In the genomic region with DNA sequence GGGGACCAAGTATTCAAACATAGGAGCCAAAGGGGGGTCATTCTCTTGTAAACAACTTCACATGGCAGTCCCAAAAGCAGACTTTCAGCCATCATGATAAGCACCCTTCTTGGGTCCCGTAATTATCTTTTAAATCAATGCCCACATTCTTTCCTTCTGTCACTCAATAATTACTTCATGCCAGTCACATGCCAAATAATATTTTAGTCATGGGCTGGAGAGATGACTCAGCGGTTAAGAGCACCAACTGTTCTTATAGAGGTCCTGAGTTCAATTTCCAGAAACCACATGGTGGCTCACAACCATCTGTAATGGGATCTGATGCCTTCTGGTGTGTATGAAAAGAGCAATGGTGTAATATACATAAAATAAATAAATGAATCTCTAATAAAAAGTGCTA, we compare ENCODE assay signal across 27 mouse cellular contexts.
"Had no signal": no experiment of that assay in that cellular context is flagged by ENCODE, and none has a peak within 500 bp of the region (broad histone marks: within the 10 kb centered on the region; RNA-seq: fewer than 3 reads in every experiment).

No protein-coding gene starts in this region.

- H3K4me2 ChIP-seq: heart, embryonic 11.5 days; heart, embryonic 12.5 days; heart, embryonic 13.5 days; heart, embryonic 15.5 days; hindbrain, embryonic 12.5 days; hindbrain, embryonic 13.5 days; hindbrain, embryonic 14.5 days; hindbrain, embryonic 15.5 days; intestine, embryonic 15.5 days; kidney, embryonic 15.5 days had no signal

- H3K27ac ChIP-seq: heart, embryonic 10.5 days; heart, embryonic 13.5 days; heart, embryonic 15.5 days; hindbrain, embryonic 10.5 days; hindbrain, embryonic 12.5 days; hindbrain, embryonic 13.5 days; hindbrain, embryonic 14.5 days; hindbrain, embryonic 15.5 days; hindbrain, postnatal 0 days; intestine, embryonic 15.5 days; kidney, embryonic 15.5 days; kidney, postnatal 0 days; layer of hippocampus, adult 2 months; left cerebral cortex, adult 2 months had no signal

- H3K9ac ChIP-seq: heart, embryonic 12.5 days; heart, embryonic 13.5 days; heart, embryonic 15.5 days; hindbrain, embryonic 12.5 days; hindbrain, embryonic 13.5 days; hindbrain, embryonic 14.5 days; hindbrain, embryonic 15.5 days; intestine, embryonic 15.5 days; kidney, embryonic 15.5 days had no signal

- ATAC-seq: hindbrain, embryonic 16.5 days; hindbrain, postnatal 0 days; inflammation-experienced regulatory T-cells, adult 6 months; intestine, embryonic 15.5 days; intestine, embryonic 16.5 days; intestine, postnatal 0 days had no signal

- H3K36me3 ChIP-seq: heart, embryonic 10.5 days; heart, embryonic 12.5 days; heart, embryonic 13.5 days; heart, embryonic 15.5 days; hindbrain, embryonic 10.5 days; hindbrain, embryonic 12.5 days; hindbrain, embryonic 13.5 days; hindbrain, embryonic 15.5 days; intestine, embryonic 15.5 days; kidney, embryonic 15.5 days had no signal

- H3K4me1 ChIP-seq: heart, embryonic 12.5 days; heart, embryonic 15.5 days; hindbrain, embryonic 15.5 days; intestine, embryonic 15.5 days had no signal

- H3K4me3 ChIP-seq: heart, embryonic 10.5 days; heart, embryonic 12.5 days; heart, embryonic 13.5 days; heart, embryonic 15.5 days; hindbrain, embryonic 10.5 days; hindbrain, embryonic 12.5 days; hindbrain, embryonic 13.5 days; hindbrain, embryonic 15.5 days; intestine, embryonic 15.5 days; kidney, embryonic 15.5 days; layer of hippocampus, adult 2 months; left cerebral cortex, adult 2 months had no signal

- H3K27me3 ChIP-seq: heart, embryonic 12.5 days; heart, embryonic 15.5 days; hindbrain, embryonic 12.5 days; hindbrain, embryonic 13.5 days; hindbrain, embryonic 15.5 days; intestine, embryonic 15.5 days; kidney, embryonic 15.5 days had no signal

- H3K9me3 ChIP-seq: heart, embryonic 10.5 days; heart, embryonic 15.5 days; hindbrain, embryonic 12.5 days; hindbrain, embryonic 13.5 days; hindbrain, embryonic 15.5 days; intestine, embryonic 15.5 days; kidney, embryonic 15.5 days had no signal

- DNase-seq: heart, postnatal 10 days; heart, postnatal 14 days; heart, postnatal 36 days; heart, postnatal 4 days; kidney, postnatal 10 days; layer of hippocampus, adult 9-11 months; layer of hippocampus, postnatal 36 days had no signal
